Mouse (Mus musculus): ENCODE data around the gene Ptprd.

DNA sequence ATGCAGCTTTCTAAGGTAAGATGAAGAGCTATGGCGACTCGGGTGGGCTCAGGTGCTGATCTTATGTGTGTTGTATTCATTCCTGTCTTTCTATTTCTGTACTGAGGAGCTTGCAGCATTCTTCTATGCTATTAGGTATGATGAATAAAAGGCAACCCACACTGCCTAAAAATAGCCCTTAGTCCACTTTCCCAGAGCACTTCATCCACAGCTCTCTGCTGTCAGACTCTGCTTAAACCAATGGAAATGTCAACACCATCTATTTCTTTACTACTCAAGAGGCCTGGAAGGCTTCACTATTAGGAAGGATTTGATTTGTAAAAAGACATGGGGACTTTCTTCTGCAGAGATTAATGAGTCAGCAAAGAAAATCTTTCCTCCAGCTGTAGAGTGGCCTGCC, 468.4 kb downstream of the Ptprd start:
- TF ChIP-seq CTCF (IDR thresholded peaks at IDR 0.05; ENCODE audit: low read depth) = no peak
- no peak for TF ChIP-seq EP300 (optimal IDR thresholded peaks at IDR 0.05)

Measured in stomach, postnatal 0 days (tissue).